Mouse (Mus musculus) left cerebral cortex, postnatal 4 days (tissue): ENCODE measurements around the gene Pigs. TPM values are rescaled to one million over a fixed set of nuclear protein-coding genes. Genes with fewer than 3 reads are reported as not detected.

Experiments
- DNase-seq: peaks from one replicate; pipeline ENCODE4 v3.0.0-alpha.2; 2022
- intact Hi-C: fragments of 180-260 bp; cut with DNase I; formaldehyde crosslinking; loops from one replicate; pipeline ENCODE4 v1.15.1; 2025
- total RNA-seq, 2 experiments: library from RNA; stranded (reverse); gene quantifications; 2 replicates each; pipeline ENCODE4 v1.2.3; 2021

Gene Pigs
- total RNA-seq, 2 experiments from 2014 or later = 52.9 to 59.9 TPM

- DNase-seq = no peak
- intact Hi-C loops = no loop called here
Observed at GRCm38 (mm10) chr11:78333992-78334391, 5.8 kb downstream of the Pigs start.

DNA sequence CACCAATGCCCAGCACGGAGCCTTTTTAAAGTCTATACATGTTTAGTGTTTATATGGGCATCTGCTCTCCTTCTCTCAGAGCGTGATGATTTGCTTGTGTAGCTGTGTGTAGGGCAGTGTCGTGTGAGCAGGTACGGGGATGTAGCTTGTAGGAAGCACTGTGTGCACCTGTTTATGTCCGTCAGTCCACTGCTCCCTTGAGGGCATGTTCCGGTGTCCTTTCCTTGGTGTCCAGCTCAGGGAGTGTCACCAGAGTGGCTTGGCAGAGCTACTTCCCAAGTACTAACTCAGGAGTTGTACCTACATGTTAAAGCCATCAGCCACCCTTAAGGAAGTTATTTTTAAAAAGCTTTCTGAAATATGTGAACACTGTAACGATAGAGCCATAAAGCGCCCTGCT lies 8.8 kb downstream of the Pigs start:
- intact Hi-C loops = no loop called here
- DNase-seq = no peak

- intact Hi-C loops = no loop called here
- no peak for DNase-seq
Observed at GRCm38 (mm10) chr11:78341702-78342101, 13.5 kb downstream of the Pigs start.

DNA sequence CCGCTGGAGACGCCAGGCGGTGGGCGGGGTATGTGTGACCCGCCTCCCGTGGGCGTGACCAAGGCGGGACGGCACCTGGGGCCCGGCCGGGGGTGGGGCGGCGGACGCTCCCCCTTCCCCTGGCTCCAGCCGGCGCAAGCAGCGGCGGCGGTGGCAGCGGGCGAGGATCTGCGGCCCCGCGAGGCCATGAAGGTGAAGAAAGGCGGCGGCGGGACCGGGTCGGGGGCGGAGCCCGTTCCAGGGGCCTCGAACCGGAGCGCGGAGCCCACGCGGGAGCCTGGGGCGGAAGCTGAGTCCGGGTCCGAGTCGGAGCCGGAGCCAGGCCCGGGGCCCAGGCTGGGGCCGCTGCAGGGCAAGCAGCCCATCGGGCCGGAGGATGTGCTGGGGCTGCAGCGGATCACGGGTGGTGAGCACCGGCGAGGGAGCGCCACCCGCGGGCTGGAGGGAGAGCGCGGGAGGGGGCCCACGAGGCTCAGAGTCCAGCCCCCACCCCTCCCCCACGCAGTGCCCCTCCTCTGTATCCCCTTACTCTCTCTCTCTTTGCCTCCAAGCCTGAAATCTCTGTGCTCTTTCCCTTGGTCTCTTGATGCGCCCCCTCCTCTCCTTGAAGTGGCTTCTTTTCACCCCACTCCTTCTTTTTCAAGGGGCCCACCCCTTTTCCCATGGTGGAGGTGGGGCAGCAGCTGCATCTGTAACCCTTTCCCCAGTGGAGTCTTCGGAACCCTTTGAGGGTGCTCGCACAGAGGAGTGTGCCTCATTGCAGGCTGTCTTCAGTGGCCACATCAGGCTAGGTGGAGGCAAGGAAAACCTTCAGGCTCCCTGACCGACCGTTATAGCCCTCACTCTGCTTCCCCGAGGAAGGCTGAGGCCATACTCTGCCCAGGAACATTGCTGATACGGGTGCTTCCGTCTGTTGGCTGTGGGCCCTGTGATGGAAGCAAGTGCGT lies 15.4 kb downstream of the Pigs start, which contains the start of gene Unc119:
TSS of gene Unc119 (plus strand) at position 102 of the 947 bp plus-strand sequence.
- DNase-seq = peak; percentile 79
- intact Hi-C loops = no loop called here

DNA sequence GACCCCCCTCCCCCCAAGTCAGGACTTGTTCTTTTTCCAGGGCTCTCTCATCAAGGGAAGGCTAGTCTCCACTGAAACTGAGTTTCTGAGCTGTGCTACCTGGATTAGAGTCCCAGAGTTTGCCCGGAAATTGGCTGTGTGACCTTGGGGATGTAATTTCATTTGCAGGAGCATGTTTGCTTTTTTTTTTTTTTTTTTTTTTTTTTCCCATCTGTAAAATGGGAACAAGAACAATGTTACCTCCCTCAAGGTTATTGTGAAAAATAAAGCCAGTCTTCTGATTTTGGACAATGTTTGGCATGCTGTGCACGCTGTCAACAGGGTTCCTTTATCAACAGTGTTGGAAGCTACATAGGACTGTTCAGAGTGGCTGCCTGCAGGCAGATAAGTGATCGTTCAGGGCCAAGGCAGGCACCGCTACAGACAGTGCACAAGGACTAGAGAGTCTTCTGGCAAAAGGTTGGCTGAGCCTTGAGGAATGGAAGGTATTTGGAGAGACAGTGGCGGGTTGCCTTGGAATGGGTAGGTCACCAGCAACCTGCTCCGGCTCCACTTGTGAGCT lies 16.2 kb downstream of the Pigs start:
- intact Hi-C loops = no loop called here

DNA sequence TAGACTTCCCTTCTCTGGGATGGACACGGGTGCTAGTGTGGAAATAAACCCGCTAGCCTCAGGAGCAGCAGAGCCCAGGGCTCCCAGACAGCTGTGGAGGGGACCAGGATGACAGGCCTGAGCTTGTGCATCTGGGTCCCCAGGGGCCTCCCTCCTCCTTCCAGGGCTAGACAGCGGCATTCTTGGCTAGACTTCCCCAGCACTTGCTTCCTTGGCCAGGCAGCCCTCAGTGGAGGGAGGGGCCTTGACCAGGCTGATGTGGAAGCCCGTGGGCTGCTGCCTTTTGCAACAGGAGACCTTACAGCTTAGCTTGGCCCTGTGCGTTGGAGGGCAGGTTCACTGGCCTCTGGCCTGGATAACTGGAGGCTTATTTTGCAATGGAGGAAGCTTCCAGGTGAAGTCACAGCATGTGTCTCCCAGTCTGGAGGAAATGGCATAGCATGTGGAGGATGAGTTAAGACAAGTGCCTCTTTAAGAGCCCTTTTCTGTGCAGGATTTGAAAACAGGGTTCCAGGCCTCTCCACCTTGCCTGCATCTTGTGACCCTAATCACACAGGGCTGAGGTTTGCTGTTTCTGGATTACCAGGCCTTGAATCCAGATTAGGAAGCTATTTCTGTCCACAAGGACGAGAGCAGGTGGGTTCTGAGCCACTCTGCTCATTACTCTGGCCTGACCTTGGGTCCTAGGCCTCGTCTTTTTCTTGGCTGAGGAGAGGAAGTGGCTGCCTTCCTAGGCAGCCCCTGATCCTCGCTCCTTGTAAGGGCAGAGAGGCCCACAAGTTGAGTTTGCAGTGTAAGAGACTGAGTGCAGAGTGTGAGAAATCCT lies 16.9 kb downstream of the Pigs start:
- DNase-seq = peak; percentile 62
- intact Hi-C loops = no loop called here

More for the DNA sequence above, 16.2 kb downstream of the Pigs start:
- no peak for DNase-seq

- intact Hi-C loops = no loop called here
- no peak for DNase-seq
Observed at GRCm38 (mm10) chr11:78345801-78346200, 17.6 kb downstream of the Pigs start.

GRCm38 (mm10) chr11:78346326-78347069 lies 18.3 kb downstream of the Pigs start:
- no peak for DNase-seq
- intact Hi-C loops = no loop called here

DNA sequence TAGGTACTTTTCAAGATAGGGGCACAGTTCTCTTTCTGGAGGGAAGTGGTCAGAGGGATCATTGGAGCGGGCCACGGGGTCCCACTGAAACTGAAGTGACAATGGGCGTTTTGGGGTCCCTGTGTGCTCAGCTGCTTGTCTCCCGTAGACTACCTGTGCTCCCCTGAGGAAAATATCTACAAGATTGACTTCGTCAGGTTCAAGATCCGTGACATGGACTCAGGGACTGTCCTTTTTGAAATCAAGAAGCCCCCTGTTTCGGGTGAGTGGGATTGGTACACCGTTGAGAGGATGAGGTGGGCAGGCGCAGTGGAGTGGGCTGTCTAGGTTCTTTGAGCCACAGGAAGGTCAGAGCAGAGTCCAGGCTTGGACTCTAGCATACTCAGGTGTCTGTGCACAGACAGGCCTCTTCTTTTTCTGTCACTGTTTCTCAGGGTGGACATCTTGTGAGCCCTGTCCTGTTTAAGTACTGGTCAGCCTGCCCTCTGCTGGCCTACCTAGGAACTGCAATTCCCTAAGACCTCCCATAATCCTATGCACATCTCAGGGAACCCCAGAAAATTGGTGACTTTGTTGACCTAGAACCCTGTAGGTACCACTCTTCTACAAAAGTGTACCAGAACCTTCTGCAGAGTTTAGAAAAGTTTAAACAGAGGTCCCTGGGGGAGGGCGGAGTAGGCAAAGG lies 19.0 kb downstream of the Pigs start:
- peak; percentile 83 for DNase-seq
- intact Hi-C loops = no loop called here

DNA sequence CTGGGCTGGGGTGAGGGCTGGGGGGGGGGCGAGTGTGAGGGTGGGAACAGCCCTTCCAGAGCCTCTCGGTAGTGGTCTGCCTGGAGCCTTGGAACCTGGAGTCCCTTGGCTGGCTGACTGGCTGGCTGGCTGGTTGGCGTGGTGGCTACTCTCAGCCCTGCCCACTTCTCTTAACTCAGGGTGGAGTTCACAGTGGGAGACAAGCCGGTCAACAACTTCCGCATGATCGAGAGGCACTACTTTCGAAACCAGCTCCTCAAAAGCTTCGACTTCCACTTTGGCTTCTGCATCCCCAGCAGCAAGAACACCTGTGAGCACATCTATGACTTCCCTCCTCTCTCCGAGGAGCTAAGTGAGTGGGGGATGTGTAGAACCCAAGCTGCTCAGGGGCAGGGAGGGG lies 19.7 kb downstream of the Pigs start:
- intact Hi-C loops = no loop called here
- DNase-seq = no peak

- intact Hi-C loops = no loop called here
- no peak for DNase-seq
Observed at GRCm38 (mm10) chr11:78348474-78348873, 20.3 kb downstream of the Pigs start.

- intact Hi-C loops = no loop called here
- no peak for DNase-seq
Observed at GRCm38 (mm10) chr11:78349441-78350358, 21.5 kb downstream of the Pigs start.

DNA sequence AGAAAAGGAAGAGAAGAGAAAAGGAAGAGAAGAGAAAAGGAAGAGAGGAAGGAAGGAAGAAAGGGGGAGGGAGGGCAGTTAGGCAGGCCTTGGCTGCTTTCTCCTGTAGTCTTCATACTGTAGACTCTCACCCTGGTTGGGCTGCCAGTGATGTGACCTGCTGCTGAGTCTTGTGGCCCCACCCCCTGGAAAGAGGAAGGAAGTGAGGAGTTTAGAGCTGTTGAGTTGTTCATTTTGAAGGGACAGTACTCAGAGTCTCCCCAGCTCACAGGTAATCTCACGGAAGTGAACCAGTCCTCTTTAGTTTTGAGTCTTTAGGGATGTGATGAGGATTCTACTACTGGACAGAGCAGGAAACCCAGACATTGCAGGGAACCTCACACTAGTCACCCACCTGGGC lies 24.9 kb downstream of the Pigs start:
- intact Hi-C loops = no loop called here
- DNase-seq = no peak

DNA sequence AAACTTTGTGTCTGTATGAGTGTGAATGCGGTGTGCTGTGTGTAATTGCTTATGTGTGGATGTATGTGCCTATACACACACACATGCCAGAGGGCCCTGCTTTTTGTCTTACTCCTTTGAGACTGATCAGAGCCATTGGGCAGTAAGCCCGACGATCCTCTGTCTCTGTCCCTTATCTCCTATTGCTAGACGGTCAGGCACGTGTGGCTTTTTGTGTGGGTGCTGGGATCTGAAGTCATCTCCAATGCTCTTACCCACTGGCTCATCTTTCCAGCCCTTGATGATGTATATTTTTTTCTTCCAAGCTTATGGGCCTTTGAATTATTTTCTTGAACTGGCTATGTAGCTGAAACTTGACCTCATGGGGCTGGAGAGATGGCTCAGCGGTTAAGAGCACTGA lies 26.7 kb downstream of the Pigs start:
- intact Hi-C loops = loop anchor here (5.0 kb wide), 1 partner anchor 97 kb away; no protein-coding TSS in a partner anchor

DNA sequence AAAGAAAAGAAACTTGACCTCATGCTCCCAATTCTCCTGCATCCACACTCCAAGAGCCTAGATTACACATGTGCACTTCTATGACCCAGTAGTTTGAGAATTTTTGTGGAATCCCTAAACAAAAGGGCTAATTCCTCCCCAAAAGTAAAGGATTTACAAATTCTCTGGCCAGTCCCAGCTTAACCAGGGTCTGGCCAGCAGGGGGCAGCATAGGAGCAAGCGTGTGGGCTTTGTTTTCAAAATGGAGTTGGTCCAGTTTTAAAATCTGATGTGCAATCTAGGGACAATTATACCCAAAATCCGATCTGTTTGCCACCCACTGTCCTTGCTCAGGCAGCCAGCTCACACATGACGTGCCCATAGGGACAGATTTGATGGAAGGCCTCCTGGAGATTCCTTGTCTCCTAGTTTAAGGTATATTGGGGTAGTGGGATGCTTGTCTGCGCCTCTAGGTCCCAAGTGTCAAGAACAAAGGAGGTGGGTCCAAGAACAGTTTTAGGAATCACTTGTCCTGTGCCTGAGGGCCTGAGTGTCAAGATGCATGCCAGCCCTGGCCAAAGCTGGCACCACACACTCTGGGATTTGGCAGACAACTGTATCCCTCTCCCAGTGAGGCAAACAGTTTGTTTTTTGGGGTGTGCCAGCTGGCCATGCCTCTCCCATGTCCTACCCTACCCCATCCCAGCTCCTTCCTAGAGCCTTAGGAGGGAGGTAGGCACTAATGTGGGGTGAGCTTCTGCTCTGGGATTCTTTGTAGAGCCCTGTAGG lies 27.4 kb downstream of the Pigs start:
- intact Hi-C loops = loop anchor here (5.0 kb wide), 1 partner anchor 97 kb away; no protein-coding TSS in a partner anchor
- peak; percentile 80 for DNase-seq

More for the DNA sequence above, 26.7 kb downstream of the Pigs start:
- DNase-seq = no peak

- intact Hi-C loops = loop anchor here (5.0 kb wide), 1 partner anchor 94 kb away; no protein-coding TSS in a partner anchor
- DNase-seq = no peak
Observed at GRCm38 (mm10) chr11:78358330-78359007, 30.3 kb downstream of the Pigs start.

- intact Hi-C loops = loop anchor here (5.0 kb wide), 1 partner anchor 37 kb away; no protein-coding TSS in a partner anchor
- peak; percentile 81 for DNase-seq
Observed at GRCm38 (mm10) chr11:78360125-78360788, 32.0 kb downstream of the Pigs start.
